Mouse (Mus musculus) lung, postnatal 0 days (tissue): ENCODE results near the gene Ppp1r10.

Source experiments
- CTCF ChIP-seq: IDR thresholded peaks from 2 replicates; pipeline ENCODE4 v1.5.1; 2016; ENCODE audit warnings: antibody characterized with exemption, mild to moderate bottlenecking
- EP300 ChIP-seq: IDR thresholded peaks from 2 replicates; pipeline ENCODE4 v1.6.1; 2016; ENCODE audit warnings: antibody characterized with exemption, mild to moderate bottlenecking, control low read depth

GRCm38 (mm10) chr17:35919864-35920301 lies 3.6 kb downstream of the Ppp1r10 start:
- TF ChIP-seq CTCF, result no peak
- TF ChIP-seq EP300, result no peak
